Mouse (Mus musculus): ENCODE data around the gene Aplf. TPM values are rescaled to one million over a fixed set of nuclear protein-coding genes. Genes with fewer than 3 reads are reported as not detected.

Aplf gene
- polyA plus RNA-seq, 1 experiment = 3.0 TPM

- Histone ChIP-seq H3K36me3 (ENCODE audit: control insufficient read depth, insufficient read depth, low read length) (no peaks in the 10 kb centered on the region), H3K4me3 (ENCODE audit: low read depth, low read length) (no peak overlapping the region), H3K27ac (ENCODE audit: insufficient read depth, low read depth, low read length) (no peak overlapping the region), H3K27me3 (ENCODE audit: control insufficient read depth, insufficient read depth, low read length) (no peaks in the 10 kb centered on the region; the same call in 1 of the 2 replicates), H3K4me1 (ENCODE audit: control insufficient read depth, insufficient read depth, insufficient read length, low read length) (peaks cover 3% of the 10 kb centered on the region; the same call in 1 of the 2 replicates)
- WGBS = 96% methylated on average over 1 of the region's 1 CpGs
- TF ChIP-seq CTCF (IDR thresholded peaks at IDR 0.05; ENCODE audit: extremely low read depth, insufficient read length, insufficient replicate concordance, low read depth, low read length) = no peak
- no peak for TF ChIP-seq POLR2A (IDR thresholded peaks at IDR 0.05; ENCODE audit: low read depth, low read length)
Measured at GRCm38 (mm10) chr6:87583183-87583611, 88.8 kb downstream of the Aplf start.

GRCm38 (mm10) chr6:87582456-87582855 lies 89.5 kb downstream of the Aplf start:
- H3K27me3 ChIP-seq (ENCODE audit: control insufficient read depth, insufficient read depth, low read length) = no peaks in the 10 kb centered on the region; the same call in 1 of the 2 replicates
- H3K36me3 ChIP-seq (ENCODE audit: control insufficient read depth, insufficient read depth, low read length) = no peaks in the 10 kb centered on the region
- no peak overlapping the region for H3K27ac ChIP-seq (ENCODE audit: insufficient read depth, low read depth, low read length)
- WGBS = 3% methylated on average over 6 of the region's 6 CpGs
- no peak overlapping the region for H3K4me3 ChIP-seq (ENCODE audit: low read depth, low read length)
- TF ChIP-seq CTCF (IDR thresholded peaks at IDR 0.05; ENCODE audit: extremely low read depth, insufficient read length, insufficient replicate concordance, low read depth, low read length) = no peak
- TF ChIP-seq POLR2A (IDR thresholded peaks at IDR 0.05; ENCODE audit: low read depth, low read length) = no peak
- H3K4me1 ChIP-seq (ENCODE audit: control insufficient read depth, insufficient read depth, insufficient read length, low read length) = peaks cover 3% of the 10 kb centered on the region; the same call in 1 of the 2 replicates

- TF ChIP-seq CTCF (IDR thresholded peaks at IDR 0.05; ENCODE audit: extremely low read depth, insufficient read length, insufficient replicate concordance, low read depth, low read length) (no peak), POLR2A (IDR thresholded peaks at IDR 0.05; ENCODE audit: low read depth, low read length) (no peak)
- H3K4me3 ChIP-seq (ENCODE audit: low read depth, low read length) = no peak overlapping the region
- H3K36me3 ChIP-seq (ENCODE audit: control insufficient read depth, insufficient read depth, low read length) = no peaks in the 10 kb centered on the region
- H3K27ac ChIP-seq (ENCODE audit: insufficient read depth, low read depth, low read length) = no peak overlapping the region
- WGBS = 92% methylated on average over 18 of the region's 18 CpGs
- H3K27me3 ChIP-seq (ENCODE audit: control insufficient read depth, insufficient read depth, low read length) = no peaks in the 10 kb centered on the region; the same call in 1 of the 2 replicates
- H3K4me1 ChIP-seq (ENCODE audit: control insufficient read depth, insufficient read depth, insufficient read length, low read length) = peaks cover 3% of the 10 kb centered on the region; the same call in 1 of the 2 replicates
Measured at GRCm38 (mm10) chr6:87581581-87581980, 90.4 kb downstream of the Aplf start.

- H3K27me3 ChIP-seq (ENCODE audit: control insufficient read depth, insufficient read depth, low read length) = no peaks in the 10 kb centered on the region; the same call in 1 of the 2 replicates
- peaks cover 3% of the 10 kb centered on the region; the same call in 1 of the 2 replicates for H3K4me1 ChIP-seq (ENCODE audit: control insufficient read depth, insufficient read depth, insufficient read length, low read length)
- H3K27ac ChIP-seq (ENCODE audit: insufficient read depth, low read depth, low read length) = no peak overlapping the region
- H3K4me3 ChIP-seq (ENCODE audit: low read depth, low read length) = no peak overlapping the region
- no peak for TF ChIP-seq CTCF (IDR thresholded peaks at IDR 0.05; ENCODE audit: extremely low read depth, insufficient read length, insufficient replicate concordance, low read depth, low read length)
- no peak for TF ChIP-seq POLR2A (IDR thresholded peaks at IDR 0.05; ENCODE audit: low read depth, low read length)
- no peaks in the 10 kb centered on the region for H3K36me3 ChIP-seq (ENCODE audit: control insufficient read depth, insufficient read depth, low read length)
- 92% methylated on average over 15 of the region's 15 CpGs for WGBS
Measured at GRCm38 (mm10) chr6:87581071-87581470, 90.9 kb downstream of the Aplf start.

Other genes starting within 250 kb of the Aplf start
- 0.01 TPM in 1 of 2 replicates, not detected in the other for gene Bmp10, start 243.2 kb downstream of the Aplf start, polyA plus RNA-seq (2012; rRNA removed)
- gene Arhgap25, start 138.9 kb downstream of the Aplf start, polyA plus RNA-seq (2012; rRNA removed) = 0.85 and 1.9 TPM in 2 replicates
- gene Prokr1, start 81.5 kb downstream of the Aplf start, polyA plus RNA-seq (2012; rRNA removed) = 0.23 and 0.33 TPM in 2 replicates
- gene Efcc1, start 58.7 kb upstream of the Aplf start, polyA plus RNA-seq (2012; rRNA removed) = 2.6 and 4.0 TPM in 2 replicates
- 1.7 TPM in 1 of 2 replicates, not detected in the other for gene Gp9, start 105.9 kb upstream of the Aplf start, polyA plus RNA-seq (2012; rRNA removed)
- gene Rab43, start 140.0 kb upstream of the Aplf start, polyA plus RNA-seq (2012; rRNA removed) = 47.2 and 58.4 TPM in 2 replicates
- 0.34 and 0.47 TPM in 2 replicates for gene Gm45140, start 163.6 kb upstream of the Aplf start, polyA plus RNA-seq (2012; rRNA removed)
- 2.2 and 6.7 TPM in 2 replicates for gene Isy1, start 166.6 kb upstream of the Aplf start, polyA plus RNA-seq (2012; rRNA removed)
- 63.8 and 77.3 TPM in 2 replicates for gene Cnbp, start 178.9 kb upstream of the Aplf start, polyA plus RNA-seq (2012; rRNA removed)
- 44.8 and 62.5 TPM in 2 replicates for gene Copg1, start 215.6 kb upstream of the Aplf start, polyA plus RNA-seq (2012; rRNA removed)
- gene Hmces, start 241.7 kb upstream of the Aplf start, polyA plus RNA-seq (2012; rRNA removed) = 6.5 and 19.8 TPM in 2 replicates